Mouse (Mus musculus) megakaryocyte, embryonic 14.5 days (primary cell): ENCODE measurements around the gene Mucl3.

Source experiments
- FLI1 ChIP-seq: IDR thresholded peaks from 2 replicates; pipeline ENCODE4 v1.6.1; 2012; ENCODE audit warnings: low read length, inconsistent platforms, mixed read lengths
- GATA1 ChIP-seq: IDR thresholded peaks from 3 replicates; pipeline ENCODE4 v1.6.1; 2012; ENCODE audit warnings: mixed read lengths, low read length, inconsistent platforms, borderline replicate concordance

DNA sequence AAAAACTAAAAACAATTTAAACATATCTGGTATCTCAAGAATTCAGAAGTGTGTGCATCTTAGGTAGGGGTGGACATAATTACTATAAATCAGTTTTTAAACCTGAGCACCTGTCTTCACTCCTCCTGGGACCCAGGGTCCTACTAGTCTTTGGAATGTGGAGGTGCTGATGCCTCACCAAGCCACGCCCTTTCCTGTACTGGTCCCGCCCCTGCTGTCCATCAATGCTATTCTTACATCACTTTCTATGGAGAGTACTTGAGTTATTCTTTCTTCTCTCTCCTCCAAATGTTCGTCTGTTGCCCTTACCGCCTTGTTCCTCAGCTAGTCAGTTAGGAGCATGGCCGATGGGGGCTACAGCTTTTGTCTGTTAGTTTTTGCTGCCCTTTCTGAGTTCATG lies 7.1 kb downstream of the Mucl3 start:
- TF ChIP-seq GATA1 (no peak), FLI1 (no peak)
